Mouse (Mus musculus): ENCODE data around the gene Cradd. TPM values are rescaled to one million over a fixed set of nuclear protein-coding genes. Genes with fewer than 3 reads are reported as not detected.
A peak's percentile ranks its signal among the peaks of the same experiment; 100 is the strongest.

Gene Cradd
- polyA plus RNA-seq, 1 experiment from 2014 or later, result 7.5 TPM

DNA sequence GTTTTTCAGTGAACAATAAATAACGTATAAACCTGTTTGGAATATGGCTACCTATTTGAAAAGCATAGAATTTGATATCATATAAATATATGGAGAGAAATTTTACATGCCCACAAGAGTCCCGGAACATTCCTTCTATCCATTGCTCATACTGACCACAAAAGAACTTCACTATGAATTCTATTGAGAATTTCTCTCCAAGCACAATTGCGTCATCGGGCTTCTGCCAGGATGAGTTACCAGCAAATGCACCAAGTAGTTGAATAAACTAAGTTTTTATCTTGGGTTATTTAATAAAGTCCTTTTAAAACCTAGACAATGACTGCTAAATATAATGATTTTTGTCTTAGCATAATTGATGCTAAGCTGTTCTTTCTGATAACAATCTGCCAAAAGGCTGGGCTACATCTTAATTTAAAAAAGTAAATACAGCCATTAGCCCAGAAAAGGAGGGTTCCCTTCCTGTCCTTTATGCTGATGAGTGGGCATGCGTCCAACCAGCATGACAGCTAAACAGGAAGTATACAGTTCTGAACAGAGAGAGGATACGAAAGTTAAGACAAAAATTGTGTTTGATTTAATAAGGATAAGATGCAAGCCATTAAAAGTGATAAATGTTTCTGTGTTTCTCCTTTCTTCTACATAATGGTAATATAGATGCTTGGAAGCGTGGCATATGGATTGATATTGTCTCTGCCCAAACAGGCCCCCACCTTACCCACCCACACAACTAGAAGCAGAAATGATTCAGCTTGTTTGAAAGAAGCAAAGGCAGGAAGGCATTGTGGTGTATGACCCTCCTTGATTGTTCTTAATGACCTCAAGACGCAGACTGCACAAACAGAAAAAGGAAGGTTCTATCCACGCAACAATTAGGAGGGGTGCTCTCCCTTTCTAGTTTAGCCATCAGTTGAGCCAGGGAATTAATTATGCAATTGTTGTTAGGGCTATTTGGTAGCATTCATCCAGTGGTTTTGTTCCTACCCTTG is 6.7 kb upstream of the Cradd start:
- 81% methylated on average over 9 of the region's 9 CpGs for WGBS
- ATAC-seq (ENCODE audit: insufficient number of reproducible peaks, low FRiP score, low TSS enrichment, low read depth), result no peak
- H3K9ac ChIP-seq, result no peak overlapping the region
- H3K27ac ChIP-seq, result no peak overlapping the region
- H3K4me1 ChIP-seq, result no peaks in the 10 kb centered on the region
- H3K27me3 ChIP-seq, result no peaks in the 10 kb centered on the region
- H3K9me3 ChIP-seq, result no peaks in the 10 kb centered on the region
- no peak overlapping the region for H3K4me2 ChIP-seq
- no peaks in the 10 kb centered on the region for H3K36me3 ChIP-seq
- no peak overlapping the region for H3K4me3 ChIP-seq

DNA sequence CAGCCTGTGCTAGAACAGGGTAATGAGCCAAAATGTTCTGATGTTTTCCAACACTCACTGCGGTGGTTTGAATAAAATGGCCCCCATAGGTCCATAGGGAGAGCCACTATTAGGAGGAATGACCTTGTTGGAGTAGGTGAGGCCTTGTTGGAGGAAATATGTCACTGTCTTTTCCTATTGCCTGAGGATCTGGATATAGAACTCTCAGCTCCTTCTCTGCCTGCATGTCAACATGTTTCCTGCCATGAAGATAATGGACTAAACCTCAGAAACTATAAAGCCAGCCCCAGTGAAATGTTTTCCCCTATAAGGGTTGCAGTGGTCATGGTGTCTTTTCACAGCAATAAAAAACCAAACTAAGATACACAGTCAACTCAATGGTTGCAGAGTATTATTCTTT is 6.0 kb upstream of the Cradd start:
- H3K9me3 ChIP-seq, result no peaks in the 10 kb centered on the region
- no peak overlapping the region for H3K4me3 ChIP-seq
- no peaks in the 10 kb centered on the region for H3K36me3 ChIP-seq
- H3K4me2 ChIP-seq, result no peak overlapping the region
- no peak for ATAC-seq (ENCODE audit: insufficient number of reproducible peaks, low FRiP score, low TSS enrichment, low read depth)
- H3K27ac ChIP-seq, result no peak overlapping the region
- no peak overlapping the region for H3K9ac ChIP-seq
- WGBS, result 93% methylated on average over 1 of the region's 1 CpGs
- no peaks in the 10 kb centered on the region for H3K27me3 ChIP-seq
- no peaks in the 10 kb centered on the region for H3K4me1 ChIP-seq

DNA sequence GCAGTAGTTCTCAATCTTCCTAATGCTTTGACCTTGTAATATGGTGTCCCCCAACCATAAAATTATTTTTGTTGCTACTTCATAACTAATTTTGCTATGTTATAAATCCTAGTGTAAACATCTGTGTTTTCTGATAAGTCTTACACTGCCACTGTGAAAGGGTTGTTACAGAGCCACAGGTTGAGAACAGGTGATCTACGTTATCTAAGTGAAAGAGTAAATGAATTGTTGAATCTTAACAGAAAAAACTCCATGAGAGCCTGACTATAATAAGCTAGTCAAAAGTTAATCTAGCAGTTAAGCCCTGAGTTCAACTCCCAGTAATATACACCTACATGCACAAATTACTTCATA is 322 bp upstream of the Cradd start:
- Histone ChIP-seq H3K9ac (no peak overlapping the region), H3K27me3 (no peaks in the 10 kb centered on the region), H3K4me1 (peaks cover 11% of the 10 kb centered on the region), H3K4me3 (no peak overlapping the region), H3K9me3 (no peaks in the 10 kb centered on the region), H3K27ac (no peak overlapping the region), H3K36me3 (no peaks in the 10 kb centered on the region), H3K4me2 (no peak overlapping the region)
- 43% methylated on average over 1 of the region's 1 CpGs for WGBS
- no peak for ATAC-seq (ENCODE audit: insufficient number of reproducible peaks, low FRiP score, low TSS enrichment, low read depth)

DNA sequence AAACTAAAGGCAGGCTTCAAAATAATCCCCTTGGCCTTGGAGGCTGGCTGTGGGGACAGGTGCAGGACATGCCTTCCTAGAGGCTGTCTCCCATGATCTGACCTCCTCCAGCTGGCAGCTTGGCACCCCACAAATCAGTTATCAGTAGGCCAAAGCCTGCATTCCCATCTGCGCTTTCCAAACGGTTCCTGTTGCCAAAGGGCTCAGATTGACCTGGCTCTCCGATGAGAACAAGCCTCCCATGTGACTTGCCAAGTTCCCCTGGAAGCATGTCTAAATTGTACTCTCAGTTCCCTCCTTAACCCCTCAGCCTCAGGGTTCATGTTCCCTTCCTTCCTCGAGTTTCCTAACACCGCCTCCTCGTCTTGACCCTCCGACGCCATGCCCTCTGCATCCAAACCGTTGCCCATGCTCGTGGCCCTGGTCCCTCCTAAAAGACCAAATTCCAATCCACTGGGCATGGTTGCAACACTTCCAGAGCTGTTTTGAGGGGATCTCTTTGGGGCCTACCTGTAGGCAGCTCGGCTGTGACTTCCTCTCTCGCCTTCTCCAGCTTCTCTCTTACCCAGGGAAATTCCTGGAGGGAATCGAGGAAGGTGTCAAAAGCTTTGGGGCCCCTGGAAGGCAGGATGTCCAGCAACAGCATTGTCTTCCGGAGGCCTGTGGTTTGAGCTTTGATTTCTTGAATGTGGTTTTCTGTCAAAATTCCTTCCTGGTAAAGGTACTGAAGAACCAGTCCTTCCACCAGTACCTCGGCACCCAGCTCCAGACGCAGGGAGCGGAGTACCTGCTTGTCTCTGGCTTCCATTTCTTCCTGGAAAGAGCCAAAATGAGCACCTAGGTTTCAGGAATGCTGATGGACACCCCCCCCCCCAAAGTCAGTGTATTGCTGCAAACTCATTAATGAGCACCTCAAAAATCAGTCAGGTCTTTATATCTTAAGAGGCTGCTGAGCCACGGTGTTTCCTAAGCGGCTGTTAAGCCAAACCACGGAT is 1.6 kb downstream of the Cradd start:
- no peaks in the 10 kb centered on the region; the same call in 1 of the 2 replicates for H3K27me3 ChIP-seq
- H3K4me2 ChIP-seq, result peak overlapping the region; percentile 74
- H3K27ac ChIP-seq, result 0 out of 2 replicates have a peak overlapping the region, but pooled peaks have one; percentile 97
- WGBS, result 50% methylated on average over 20 of the region's 20 CpGs
- peaks cover 17% of the 10 kb centered on the region for H3K4me1 ChIP-seq
- H3K9me3 ChIP-seq, result no peaks in the 10 kb centered on the region
- peak overlapping the region; percentile 62 for H3K4me3 ChIP-seq
- no peak for ATAC-seq (ENCODE audit: insufficient number of reproducible peaks, low FRiP score, low TSS enrichment, low read depth)
- no peak overlapping the region for H3K9ac ChIP-seq
- H3K36me3 ChIP-seq, result no peaks in the 10 kb centered on the region

DNA sequence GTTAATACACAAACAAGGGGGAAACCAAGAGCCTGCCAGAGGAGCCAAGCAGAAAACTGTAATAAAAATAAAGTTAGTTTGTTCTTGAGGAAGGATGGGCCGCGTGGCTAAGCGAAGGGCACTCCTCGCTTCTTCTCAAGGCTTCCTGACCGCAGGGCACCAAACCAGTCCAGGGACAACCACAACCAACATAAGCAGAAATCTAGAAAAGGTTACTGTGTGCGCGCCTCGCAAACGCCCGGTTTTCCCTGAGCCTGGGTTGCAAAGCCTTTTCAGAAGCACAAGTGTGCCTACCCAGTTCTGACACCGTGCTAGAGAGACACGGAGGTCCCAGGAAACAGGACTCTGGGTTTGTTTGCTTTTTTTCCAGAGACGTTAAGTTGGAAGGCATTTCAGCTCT is 4.9 kb downstream of the Cradd start:
- peaks cover 23% of the 10 kb centered on the region for H3K4me1 ChIP-seq
- H3K27me3 ChIP-seq, result no peaks in the 10 kb centered on the region; the same call in 1 of the 2 replicates
- 85% methylated on average over 13 of the region's 13 CpGs for WGBS
- H3K9me3 ChIP-seq, result no peaks in the 10 kb centered on the region
- no peaks in the 10 kb centered on the region for H3K36me3 ChIP-seq
- H3K4me3 ChIP-seq, result no peak overlapping the region
- no peak for ATAC-seq (ENCODE audit: insufficient number of reproducible peaks, low FRiP score, low TSS enrichment, low read depth)
- H3K9ac ChIP-seq, result no peak overlapping the region
- H3K4me2 ChIP-seq, result no peak overlapping the region
- H3K27ac ChIP-seq, result no peak overlapping the region

DNA sequence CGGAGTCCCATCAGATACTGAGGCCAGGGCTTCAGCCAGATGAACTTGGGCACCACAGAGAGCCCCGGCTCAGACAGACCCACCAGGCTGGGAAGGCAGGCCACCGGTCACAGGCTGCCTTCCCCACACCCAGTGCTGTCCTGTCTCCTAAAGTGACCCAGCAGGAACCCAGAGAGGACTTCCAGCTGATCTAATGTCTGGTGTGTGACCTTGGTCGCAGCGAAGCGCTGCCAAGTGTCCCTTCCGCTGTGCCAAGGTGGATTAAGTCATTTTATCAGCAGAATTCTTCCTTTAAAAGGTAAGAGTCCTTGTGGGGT is 5.6 kb downstream of the Cradd start:
- no peak overlapping the region for H3K4me2 ChIP-seq
- no peaks in the 10 kb centered on the region for H3K36me3 ChIP-seq
- H3K27ac ChIP-seq, result no peak overlapping the region
- H3K9ac ChIP-seq, result no peak overlapping the region
- ATAC-seq (ENCODE audit: insufficient number of reproducible peaks, low FRiP score, low TSS enrichment, low read depth), result no peak; the same call in 1 of the 2 replicates
- no peaks in the 10 kb centered on the region for H3K9me3 ChIP-seq
- peaks cover 23% of the 10 kb centered on the region for H3K4me1 ChIP-seq
- H3K27me3 ChIP-seq, result no peaks in the 10 kb centered on the region; the same call in 1 of the 2 replicates
- H3K4me3 ChIP-seq, result no peak overlapping the region
- 89% methylated on average over 7 of the region's 7 CpGs for WGBS

DNA sequence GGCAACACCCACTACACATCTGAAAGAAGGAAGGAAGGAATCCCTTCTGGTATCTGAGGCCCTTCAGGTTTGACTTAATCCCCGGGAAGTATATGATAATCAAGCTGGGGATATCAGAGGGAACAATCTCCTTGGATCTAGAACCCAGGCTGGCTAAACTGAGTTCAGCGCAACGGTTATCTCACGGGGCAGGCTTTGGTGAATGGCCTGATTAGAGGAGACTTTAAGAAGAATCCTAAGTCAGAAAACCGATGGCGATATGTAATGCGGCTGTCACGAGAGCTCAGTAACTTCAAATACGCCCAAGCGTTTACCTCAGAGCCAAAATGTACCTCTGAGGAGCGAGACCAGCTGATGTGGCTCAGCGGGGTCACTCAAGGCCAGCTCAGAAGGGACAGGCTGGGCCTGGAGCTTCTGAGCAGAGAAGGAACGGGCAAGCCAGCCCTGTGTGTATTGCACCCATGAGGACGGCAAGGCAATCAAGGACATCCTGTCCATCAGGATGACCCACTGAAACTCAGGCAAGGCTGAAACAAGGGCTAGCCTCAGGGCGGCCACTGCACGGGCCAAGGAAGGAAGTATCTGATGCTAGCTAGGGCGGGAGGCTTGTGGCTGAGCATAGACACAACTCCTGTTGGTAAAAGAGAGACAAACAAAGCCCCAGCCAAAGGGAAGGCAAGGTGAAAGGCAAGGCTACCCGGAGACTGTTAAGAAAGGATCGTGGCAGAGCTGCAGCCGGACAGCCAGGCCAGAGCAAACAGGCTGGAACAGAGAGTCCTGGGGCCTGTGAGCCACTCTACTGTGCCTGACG is 6.1 kb downstream of the Cradd start:
- peaks cover 21% of the 10 kb centered on the region for H3K4me1 ChIP-seq
- WGBS, result 88% methylated on average over 21 of the region's 21 CpGs
- H3K36me3 ChIP-seq, result no peaks in the 10 kb centered on the region
- no peak overlapping the region for H3K27ac ChIP-seq
- no peaks in the 10 kb centered on the region; the same call in 1 of the 2 replicates for H3K27me3 ChIP-seq
- no peak overlapping the region for H3K4me2 ChIP-seq
- no peaks in the 10 kb centered on the region for H3K9me3 ChIP-seq
- no peak for ATAC-seq (ENCODE audit: insufficient number of reproducible peaks, low FRiP score, low TSS enrichment, low read depth)
- H3K4me3 ChIP-seq, result no peak overlapping the region
- no peak overlapping the region for H3K9ac ChIP-seq

DNA sequence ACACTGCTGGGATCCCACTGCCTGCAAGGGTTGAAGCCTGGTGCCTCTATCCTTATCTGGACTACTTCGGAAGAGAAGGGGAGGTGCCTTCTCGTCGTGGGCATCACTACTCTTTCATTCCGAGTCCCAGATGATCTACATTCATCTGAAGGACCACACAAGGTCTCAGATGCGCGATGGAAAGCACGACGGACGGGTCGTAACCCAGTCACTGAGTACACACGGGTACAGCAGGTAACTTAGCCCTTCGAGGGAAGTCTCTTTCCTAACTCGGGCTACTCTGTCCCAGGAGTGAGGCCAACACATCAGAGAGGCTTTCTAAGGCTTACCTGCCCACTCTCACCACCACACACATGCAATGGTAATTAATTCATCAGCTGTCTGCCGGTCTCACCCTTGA is 6.8 kb downstream of the Cradd start:
- Histone ChIP-seq H3K4me1 (peaks cover 14% of the 10 kb centered on the region), H3K9me3 (no peaks in the 10 kb centered on the region), H3K9ac (no peak overlapping the region), H3K36me3 (no peaks in the 10 kb centered on the region), H3K27me3 (no peaks in the 10 kb centered on the region; the same call in 1 of the 2 replicates), H3K27ac (no peak overlapping the region), H3K4me2 (no peak overlapping the region), H3K4me3 (no peak overlapping the region)
- 80% methylated on average over 14 of the region's 14 CpGs for WGBS
- no peak for ATAC-seq (ENCODE audit: insufficient number of reproducible peaks, low FRiP score, low TSS enrichment, low read depth)

DNA sequence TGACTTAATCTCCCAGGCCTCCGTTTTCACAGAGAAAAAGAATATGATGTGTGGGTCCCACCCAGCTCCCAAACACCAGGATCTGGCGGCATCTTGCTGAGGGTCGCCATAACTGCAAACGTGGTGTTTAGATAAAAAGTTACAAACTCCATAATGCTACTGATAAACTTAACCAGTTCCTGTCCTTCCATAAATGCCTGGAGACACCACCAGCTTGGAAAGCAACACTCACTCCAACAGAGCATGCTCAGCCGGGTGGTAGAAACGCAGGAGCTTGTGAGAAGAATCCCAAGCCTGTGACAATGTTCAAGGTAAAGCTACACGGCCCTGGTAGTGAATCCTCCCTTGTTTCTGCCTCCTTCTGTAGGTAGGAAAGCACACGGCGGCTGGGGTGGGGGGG is 7.3 kb downstream of the Cradd start:
- Histone ChIP-seq H3K27ac (no peak overlapping the region), H3K27me3 (no peaks in the 10 kb centered on the region; the same call in 1 of the 2 replicates), H3K9me3 (no peaks in the 10 kb centered on the region), H3K9ac (no peak overlapping the region), H3K36me3 (no peaks in the 10 kb centered on the region), H3K4me1 (peaks cover 12% of the 10 kb centered on the region), H3K4me3 (no peak overlapping the region), H3K4me2 (no peak overlapping the region)
- WGBS, result 53% methylated on average over 9 of the region's 9 CpGs
- ATAC-seq (ENCODE audit: insufficient number of reproducible peaks, low FRiP score, low TSS enrichment, low read depth), result no peak

DNA sequence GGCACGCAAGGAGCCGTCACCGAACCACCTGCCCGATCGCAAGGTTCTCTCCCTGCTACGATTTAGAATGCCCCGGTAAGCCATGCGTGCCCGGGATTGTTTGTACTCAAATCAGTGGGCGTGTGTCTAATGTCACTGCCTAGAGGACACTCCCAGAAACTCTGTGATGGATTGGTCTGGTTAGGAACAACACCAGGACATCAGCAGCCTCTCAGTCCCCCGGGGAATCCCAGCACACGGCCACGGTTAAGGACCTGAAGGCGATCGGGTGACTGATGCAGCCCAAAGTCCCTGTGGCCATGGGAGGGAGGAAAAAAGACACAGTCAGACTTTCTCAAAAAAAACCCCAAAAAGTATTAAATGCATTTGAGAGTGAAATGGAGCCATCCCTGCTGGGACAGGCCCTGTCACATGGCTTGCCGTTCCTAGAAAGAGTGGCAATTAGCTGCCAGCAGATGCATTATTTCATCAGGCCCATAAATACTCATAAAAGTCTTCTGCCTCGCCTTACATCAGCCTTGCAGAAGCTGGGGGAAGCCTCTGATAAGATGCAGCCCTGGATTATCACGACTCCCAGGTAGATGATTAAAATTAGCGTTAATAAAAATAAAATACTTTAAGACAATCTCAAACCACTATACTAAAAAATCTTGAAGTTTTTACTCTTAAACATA is 8.0 kb downstream of the Cradd start:
- no peak overlapping the region for H3K4me2 ChIP-seq

DNA sequence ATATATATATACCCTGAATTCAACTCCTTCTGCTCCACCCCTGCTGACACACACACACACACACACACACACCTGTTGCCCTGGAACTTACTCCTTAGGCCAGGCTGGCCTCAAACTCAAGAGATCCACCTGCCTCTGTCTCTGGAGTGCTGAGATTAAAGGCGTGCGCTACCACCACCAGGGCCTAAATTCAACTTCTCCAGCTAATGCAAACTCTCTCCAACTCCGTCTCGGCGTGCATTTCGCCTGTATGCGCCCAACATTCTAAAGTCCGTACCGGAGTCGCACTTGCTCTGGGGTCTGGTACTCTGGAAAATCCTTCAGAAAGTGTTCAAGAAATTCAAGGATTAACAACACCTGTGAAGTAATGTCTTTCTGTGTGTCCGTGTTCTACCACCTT is 8.6 kb downstream of the Cradd start:
- no peaks in the 10 kb centered on the region; the same call in 1 of the 2 replicates for H3K27me3 ChIP-seq
- ATAC-seq (ENCODE audit: insufficient number of reproducible peaks, low FRiP score, low TSS enrichment, low read depth), result no peak
- H3K4me3 ChIP-seq, result no peak overlapping the region
- H3K9me3 ChIP-seq, result no peaks in the 10 kb centered on the region
- H3K4me2 ChIP-seq, result no peak overlapping the region
- 87% methylated on average over 11 of the region's 11 CpGs for WGBS
- H3K4me1 ChIP-seq, result peaks cover 17% of the 10 kb centered on the region
- H3K9ac ChIP-seq, result no peak overlapping the region
- H3K36me3 ChIP-seq, result no peaks in the 10 kb centered on the region
- H3K27ac ChIP-seq, result no peak overlapping the region

More for the DNA sequence above, 8.0 kb downstream of the Cradd start:
- Histone ChIP-seq H3K27me3 (no peaks in the 10 kb centered on the region; the same call in 1 of the 2 replicates), H3K9ac (no peak overlapping the region), H3K4me3 (no peak overlapping the region), H3K4me1 (peaks cover 15% of the 10 kb centered on the region), H3K36me3 (no peaks in the 10 kb centered on the region), H3K9me3 (no peaks in the 10 kb centered on the region), H3K27ac (no peak overlapping the region)
- 46% methylated on average over 19 of the region's 19 CpGs for WGBS
- no peak for ATAC-seq (ENCODE audit: insufficient number of reproducible peaks, low FRiP score, low TSS enrichment, low read depth)

All from limb, embryonic 15.5 days (tissue).